Mouse (Mus musculus) megakaryocyte, adult 5-6 weeks (primary cell): ENCODE measurements around the gene Slc5a2. TPM values are rescaled to one million over a fixed set of nuclear protein-coding genes. Genes with fewer than 3 reads are reported as not detected.

Source experiments
- ATAC-seq: 2 replicates; pipeline ENCODE4 v1.8.0; 2016; ENCODE audit warnings: mild to moderate bottlenecking, inconsistent platforms; ENCODE audit not compliant: poor library complexity, severe bottlenecking
- total RNA-seq, 2 experiments: library from RNA; stranded (forward) in 1 of 2; stranded (reverse) in 1 of 2; fragments of 153-499, 151-499 nt in 1 of 2; fragments of 221-1000, 200-1000 nt in 1 of 2; gene quantifications; 2 replicates each; pipeline versions ENCODE4 v1.2.3 to v1.2.4; 2015 to 2017

Slc5a2 gene
- total RNA-seq (2015): 0.68 TPM in 1 of 2 replicates, not detected in the other
- total RNA-seq (2017): not detected in 2 replicates

DNA sequence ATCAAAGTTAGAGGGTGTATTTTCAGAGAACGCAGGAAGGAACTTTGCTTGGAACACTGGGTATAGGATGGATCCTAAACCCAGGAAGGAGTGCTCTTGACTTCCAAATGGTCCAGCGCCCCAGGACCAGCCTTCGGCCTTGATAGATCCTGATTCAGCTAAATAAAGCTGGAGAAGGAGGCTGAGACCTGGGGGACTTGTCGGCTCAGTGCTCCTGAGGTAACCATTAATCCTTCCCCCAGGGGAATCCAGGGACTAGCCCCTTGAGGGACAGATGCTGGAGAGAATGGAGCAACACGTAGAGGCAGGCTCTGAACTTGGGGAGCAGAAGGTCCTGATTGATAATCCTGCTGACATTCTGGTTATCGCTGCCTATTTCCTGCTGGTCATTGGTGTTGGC lies at the start of gene Slc5a2:
Gene Slc5a2 (plus strand): TSS at position 247 of the 400 bp plus-strand sequence.
- no peak for ATAC-seq

GRCm38 (mm10) chr7:128219952-128220351 lies 45.5 kb upstream of the Slc5a2 start:
- no peak for ATAC-seq

DNA sequence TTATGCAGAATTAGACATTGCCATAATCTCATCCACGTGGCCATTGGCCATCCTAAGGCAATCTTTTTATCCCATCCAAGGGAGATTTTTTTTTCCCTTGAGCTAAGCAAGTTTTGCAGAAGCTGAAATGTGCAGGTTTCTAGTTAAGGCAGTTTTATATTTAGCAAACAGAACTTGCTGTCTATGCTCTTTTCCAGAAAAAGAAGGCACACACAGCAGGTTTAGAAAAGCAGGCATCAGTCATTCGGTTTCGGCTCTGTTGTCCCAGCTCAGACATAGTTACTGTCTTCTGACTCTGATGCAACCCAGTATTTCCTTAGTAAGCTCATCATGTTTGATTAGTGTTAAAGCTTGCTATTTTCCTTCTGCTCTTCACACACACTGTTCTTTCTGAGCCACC lies 44.5 kb upstream of the Slc5a2 start:
- ATAC-seq: no peak

GRCm38 (mm10) chr7:128231741-128232140 lies 33.7 kb upstream of the Slc5a2 start:
- ATAC-seq: no peak

DNA sequence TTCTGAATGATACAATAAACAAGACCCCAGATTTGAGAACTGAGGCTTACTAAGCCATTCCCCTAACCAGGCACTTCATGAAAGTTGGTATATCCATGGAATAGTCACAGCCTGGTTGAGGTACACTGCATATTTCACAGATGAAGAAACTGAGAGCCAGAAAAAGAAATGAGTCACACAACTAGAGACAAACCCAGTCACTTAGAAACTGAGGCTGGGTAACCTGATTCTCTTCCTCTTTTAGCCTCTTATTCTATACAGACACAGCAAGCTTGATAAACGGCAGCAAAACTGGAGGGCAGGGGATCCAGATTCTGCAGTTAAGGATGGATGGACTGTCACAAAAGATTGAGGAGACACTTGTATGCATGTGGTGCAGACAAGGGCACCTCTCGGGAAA lies 30.7 kb upstream of the Slc5a2 start:
- ATAC-seq: no peak

- ATAC-seq: no peak
These were observed 30.0 kb upstream of the Slc5a2 start for GRCm38 (mm10) chr7:128235481-128235880.

GRCm38 (mm10) chr7:128236426-128236825 lies 29.0 kb upstream of the Slc5a2 start:
- ATAC-seq: no peak

- peak; percentile 36 for ATAC-seq
These were observed 28.4 kb upstream of the Slc5a2 start, which contains the start of gene Armc5 for GRCm38 (mm10) chr7:128236856-128237592. TSS of gene Armc5 (plus strand) at chr7:128237342.

GRCm38 (mm10) chr7:128237593-128237926 lies 27.9 kb upstream of the Slc5a2 start:
- no peak for ATAC-seq

GRCm38 (mm10) chr7:128237927-128238778 lies 27.3 kb upstream of the Slc5a2 start, which contains the start of gene 9130023H24Rik:
TSS of gene 9130023H24Rik (minus strand) at chr7:128238031.
- ATAC-seq: peak; percentile 83

- no peak for ATAC-seq
These were observed 26.5 kb upstream of the Slc5a2 start for GRCm38 (mm10) chr7:128238991-128239390.

GRCm38 (mm10) chr7:128240131-128240784 lies 25.2 kb upstream of the Slc5a2 start:
- ATAC-seq: no peak

DNA sequence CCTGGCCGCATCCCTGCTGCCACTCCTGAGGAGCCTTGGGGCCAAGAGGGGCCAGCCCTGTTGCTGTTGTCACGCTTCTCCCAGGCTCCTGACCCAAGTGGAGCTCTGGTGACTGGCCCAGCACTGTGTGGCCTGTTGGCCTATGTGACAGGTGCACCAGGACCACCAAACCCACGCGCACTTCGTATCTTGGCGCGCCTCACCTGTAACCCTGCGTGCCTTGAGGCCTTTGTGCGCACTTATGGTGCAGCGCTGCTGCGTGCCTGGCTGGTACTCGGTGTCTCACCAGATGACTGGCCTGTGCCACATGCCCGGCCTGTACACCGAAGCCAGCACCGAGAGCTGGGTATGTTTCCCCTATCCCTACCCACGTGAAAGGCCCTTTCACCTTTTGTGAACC lies 23.1 kb upstream of the Slc5a2 start:
- no peak for ATAC-seq

GRCm38 (mm10) chr7:128243921-128244320 lies 21.5 kb upstream of the Slc5a2 start:
- no peak for ATAC-seq

DNA sequence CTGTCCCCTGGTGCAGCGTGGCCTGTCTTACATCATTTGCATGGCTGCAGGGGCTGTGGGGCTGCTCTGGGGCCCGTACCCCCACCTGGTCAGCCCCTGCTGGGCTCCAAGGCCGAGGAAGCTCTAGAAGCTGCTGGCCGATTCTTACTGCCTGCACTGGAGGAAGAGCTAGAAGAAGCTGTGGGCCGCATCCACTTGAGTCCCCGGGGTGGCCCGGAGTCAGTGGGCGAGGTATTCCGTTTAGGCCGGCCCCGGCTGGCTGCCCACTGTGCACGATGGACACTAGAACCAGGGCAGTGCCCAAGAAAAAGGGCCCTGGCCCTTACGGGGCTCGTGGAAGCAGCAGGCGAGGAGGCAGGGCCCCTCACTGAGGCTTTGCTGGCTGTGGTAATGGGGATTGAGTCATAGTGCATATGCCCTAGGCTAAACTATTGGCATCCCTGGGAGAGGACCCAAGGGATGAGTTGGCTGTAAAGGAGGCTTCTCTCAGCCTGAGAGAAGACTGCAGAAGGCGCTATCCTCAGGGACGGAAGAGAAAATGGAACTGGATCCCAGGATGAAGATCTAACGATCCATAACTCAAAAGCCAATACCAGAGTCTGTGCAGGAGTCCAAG lies 20.9 kb upstream of the Slc5a2 start:
- ATAC-seq: no peak

DNA sequence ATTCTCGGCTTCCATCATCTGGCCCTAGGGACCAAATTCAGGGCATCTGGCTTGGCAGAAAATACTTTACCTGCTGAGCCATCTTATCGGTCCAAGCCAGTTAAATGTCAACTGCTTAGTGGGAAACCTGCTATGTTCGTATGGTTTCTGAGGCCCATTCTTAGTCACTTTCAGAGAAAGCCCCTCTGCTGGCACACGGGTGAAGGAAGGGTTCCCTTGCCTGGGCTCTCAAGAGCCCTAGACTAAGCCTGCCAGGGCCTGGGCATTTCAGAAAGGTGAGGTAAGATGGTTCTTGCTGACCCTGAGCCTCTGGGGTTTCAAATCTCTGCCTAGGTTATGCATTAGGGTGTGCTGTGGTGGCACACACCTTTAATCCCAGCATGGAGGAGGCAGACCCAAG lies 19.9 kb upstream of the Slc5a2 start:
- ATAC-seq: no peak

GRCm38 (mm10) chr7:128246496-128247391 lies 18.7 kb upstream of the Slc5a2 start, which contains the start of gene Tgfb1i1:
TSS of gene Tgfb1i1 (plus strand) at chr7:128246812.
- ATAC-seq: no peak

GRCm38 (mm10) chr7:128247443-128247842 lies 18.0 kb upstream of the Slc5a2 start:
- ATAC-seq: peak; percentile 87

GRCm38 (mm10) chr7:128248081-128249042 lies 17.1 kb upstream of the Slc5a2 start:
- ATAC-seq: no peak
